Mouse (Mus musculus) regulatory T cell (primary cell): ENCODE results near the gene Nfat5.

ENCODE experiments used
- in situ Hi-C: fragments of 300-600 bp; cut with MboI, MseI; formaldehyde crosslinking; loops from one replicate; pipeline ENCODE4 v1.15.1; 2025; ENCODE audit warnings: high pct_unique_total_duplicates

Gene Nfat5

DNA sequence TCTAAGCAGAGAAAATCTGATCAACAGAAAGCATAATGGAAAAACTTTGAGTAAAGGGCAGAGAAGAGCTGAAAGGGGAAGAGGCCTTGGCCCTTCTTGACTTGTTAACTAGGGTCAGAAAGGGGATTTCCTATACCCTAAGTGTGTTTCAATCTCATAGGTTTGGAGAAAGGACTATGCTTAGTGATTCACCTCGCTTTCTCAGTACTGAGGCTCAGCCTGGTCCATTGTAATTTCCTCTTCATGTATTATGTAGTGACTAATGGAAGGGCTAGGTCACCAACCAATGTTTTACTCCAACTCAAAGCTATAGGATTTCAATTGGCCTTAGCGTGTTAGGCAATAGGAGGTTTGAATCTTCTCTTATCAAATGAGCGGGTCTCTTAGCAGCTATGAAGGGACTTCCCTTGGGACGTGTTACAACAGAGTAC is 2.1 kb upstream of the Nfat5 start:
- in situ Hi-C loops, result loop anchor here (5.0 kb wide), 1 partner anchor 34 kb away; no protein-coding TSS in a partner anchor

DNA sequence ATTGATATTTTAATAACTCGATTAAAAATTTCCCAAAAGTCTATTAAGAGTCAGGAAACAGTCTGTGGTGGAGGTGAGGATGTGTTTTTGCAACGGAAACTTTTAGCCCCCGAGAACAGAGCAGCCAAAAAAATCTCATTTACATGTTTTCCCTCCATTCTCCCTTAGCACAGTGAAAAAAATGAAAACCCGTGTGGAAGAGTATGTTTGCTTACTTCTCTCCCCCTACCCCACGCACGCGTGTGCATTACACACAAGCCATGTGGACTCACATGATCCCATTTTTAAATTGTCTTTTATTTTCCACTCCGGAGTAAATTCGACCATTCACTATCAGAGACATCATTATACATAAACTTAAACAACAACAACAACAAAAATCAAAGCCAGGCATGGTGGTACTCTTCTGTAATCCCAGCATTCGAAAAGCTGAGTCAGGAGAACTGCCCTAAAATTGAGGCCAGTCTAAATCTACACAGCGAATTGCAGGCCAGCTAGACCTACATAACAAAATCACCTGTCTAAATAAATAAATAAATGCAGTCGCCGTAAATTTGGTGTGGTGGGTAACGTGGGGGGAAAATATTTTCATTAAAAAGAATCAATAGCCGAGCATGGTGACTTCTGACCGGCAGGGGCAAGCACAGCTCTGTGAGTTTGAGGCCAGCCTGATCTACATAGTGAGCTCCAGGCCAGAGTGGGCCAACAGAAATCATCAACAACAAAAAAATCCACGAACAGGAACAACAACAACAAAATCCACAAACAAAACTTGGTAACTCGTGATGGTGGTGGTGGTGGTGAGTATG is 947 bp upstream of the Nfat5 start:
- in situ Hi-C loops, result loop anchor here (5.0 kb wide), 1 partner anchor 35 kb away; no protein-coding TSS in a partner anchor

DNA sequence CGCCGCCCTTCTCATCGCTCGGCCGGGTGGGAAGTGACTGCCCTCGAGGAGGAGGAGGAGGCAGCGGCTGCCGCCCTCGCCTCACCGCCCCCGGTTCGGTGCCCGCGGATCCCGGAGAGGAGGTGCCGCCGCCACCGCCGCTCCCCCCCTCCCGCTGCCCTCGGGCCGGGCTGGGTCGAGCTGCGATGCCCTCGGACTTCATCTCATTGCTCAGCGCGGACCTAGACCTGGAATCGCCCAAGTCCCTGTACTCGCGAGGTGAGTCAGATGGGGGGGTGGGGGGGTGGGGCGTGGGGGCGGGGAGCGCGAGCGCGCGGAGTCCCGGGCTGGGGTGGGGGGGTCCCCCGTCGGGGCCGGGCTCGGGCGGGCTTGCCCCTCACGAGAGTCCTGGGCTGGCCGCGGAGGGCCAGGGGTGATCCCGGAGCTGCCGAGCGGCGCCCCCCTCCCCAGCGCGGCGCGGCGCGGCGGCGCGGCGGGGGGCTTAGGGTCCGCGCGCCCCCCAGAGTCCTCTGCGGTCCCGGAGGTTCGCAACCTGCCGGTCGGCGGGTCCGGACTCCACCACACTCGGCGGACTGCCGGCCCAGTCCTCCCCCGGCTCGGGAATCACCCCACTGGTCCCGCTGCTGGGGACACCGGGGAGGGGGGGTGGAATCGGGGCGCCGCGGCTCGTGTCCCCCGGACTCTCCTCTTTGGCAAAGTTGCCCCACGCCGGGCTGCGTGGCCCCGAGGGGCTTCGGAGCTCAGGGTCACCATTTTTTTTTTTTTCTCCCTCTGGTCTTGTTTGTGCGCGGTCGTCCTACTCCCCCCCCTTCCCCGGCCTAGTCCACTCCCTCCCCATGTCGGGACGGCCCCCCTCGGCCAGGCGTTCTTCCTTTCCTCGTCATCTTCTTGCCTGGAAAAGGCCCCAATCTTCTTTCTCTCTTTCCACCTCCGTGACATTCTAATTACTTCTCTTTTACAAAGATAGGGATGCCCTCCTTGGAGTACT is 665 bp downstream of the Nfat5 start:
- in situ Hi-C loops, result loop anchor here (5.0 kb wide), 1 partner anchor 37 kb away; no protein-coding TSS in a partner anchor

DNA sequence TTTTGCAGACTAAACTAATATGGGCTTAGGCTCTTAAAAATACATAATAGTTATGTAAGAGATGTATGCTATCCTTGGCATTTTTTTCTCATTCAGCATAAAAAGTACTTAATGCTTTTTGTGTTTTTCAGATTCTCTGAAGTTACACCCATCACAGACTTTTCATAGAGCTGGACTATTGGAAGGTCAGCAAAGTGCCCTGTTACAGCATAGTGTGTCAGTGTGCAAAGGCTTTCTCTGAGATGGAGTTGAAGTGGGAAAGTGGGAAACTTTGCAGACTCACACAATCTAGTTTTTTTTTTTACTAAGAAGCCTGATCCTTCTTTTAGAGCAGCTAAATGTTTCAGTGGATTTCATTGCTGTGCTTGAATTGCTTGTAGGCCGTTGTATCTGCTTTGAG is 2.2 kb downstream of the Nfat5 start:
- in situ Hi-C loops, result no loop called here

DNA sequence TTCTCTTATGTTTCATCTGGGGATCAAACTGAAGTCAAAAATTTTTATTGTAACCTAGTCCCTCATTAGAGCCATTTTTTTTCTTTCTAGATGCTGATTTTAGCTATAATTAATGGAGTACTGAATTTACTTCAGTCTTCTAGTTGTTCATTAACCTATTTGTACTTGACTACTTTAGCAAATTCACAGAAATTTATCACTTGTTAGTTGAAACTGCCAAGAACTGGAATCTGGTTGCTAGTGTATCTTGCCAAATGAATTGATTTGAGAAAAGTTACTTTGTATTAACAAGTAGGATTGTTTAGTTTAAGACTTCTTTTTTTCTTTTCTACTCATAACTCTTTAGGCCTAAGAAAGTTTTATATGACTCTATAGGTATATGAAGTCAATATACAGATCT is 18.6 kb downstream of the Nfat5 start:
- in situ Hi-C loops, result no loop called here

DNA sequence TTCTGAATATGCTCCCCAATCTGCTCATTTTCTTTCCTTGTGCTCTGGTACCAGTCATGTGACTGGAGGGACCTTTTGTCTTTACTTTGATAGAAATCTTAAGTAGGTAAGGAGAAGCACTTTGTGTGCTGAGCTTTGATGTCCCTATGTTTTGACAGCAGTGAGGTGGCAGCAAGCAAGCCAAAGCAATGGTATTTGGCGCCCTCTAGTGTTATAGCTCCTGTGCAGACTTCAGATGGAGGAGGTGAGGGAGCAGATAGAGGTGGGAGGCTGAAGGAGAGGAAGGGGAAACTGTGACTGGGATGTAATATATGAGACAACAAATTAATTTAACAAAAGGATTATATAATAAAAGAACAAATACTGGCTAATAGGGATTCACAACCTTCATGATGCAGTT is 30.9 kb downstream of the Nfat5 start:
- in situ Hi-C loops, result loop anchor here (5.0 kb wide), 1 partner anchor 217 kb away; no protein-coding TSS in a partner anchor

DNA sequence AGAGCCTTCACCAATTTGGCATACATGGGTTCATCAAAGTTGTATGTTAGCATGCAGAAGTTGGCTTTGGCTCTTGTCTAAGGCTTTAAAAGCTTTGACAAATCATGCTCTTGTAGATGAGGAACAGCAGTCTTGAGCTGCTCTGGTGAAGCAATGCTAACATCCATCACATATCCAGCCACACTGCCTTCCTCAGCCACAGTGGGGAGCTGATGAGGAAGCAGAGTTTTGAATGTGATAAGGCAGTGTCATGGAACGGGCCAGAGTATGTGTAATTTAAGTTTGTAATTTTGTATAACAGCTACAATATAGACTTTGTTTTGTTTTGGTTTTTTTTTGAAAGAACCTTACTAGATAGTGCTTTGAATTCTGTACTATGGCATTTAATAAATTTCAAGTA is 36.3 kb downstream of the Nfat5 start:
- in situ Hi-C loops, result no loop called here

DNA sequence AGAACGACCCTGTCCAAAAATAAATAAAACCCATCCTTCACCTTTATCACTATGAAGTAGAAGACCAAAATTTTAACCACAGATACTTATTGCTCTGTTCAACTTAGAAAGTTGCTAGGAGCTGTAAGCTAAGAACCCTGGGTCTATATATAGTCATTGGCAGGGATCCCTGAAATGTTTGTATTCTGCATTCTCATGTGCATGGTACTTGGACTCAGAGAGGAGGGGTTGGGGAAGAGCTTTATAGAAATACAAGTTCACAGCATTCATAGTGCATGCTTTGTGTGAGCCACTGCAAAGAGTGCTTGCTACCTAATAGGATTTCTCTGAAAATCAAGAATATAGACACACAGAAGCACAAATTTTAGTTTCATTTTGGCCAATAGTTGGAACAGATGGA is 43.2 kb downstream of the Nfat5 start:
- in situ Hi-C loops, result no loop called here

DNA sequence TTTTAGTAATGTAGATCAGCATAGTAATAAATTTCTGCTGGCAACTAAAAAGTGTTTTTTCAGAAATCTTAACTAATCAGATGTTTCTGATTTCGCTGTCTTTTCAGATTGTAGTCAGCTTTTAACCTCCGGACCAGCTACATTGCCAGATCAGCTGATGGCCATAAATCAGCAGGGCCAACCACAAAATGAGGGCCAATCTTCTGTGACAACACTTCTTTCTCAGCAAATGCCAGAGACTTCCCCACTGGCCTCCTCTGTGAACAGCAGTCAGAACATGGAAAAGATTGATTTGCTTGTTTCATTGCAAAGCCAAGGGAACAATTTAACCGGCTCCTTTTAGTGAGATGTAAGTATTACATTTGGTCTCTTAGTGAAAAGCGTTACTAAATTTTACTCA is 77.0 kb downstream of the Nfat5 start:
- in situ Hi-C loops, result no loop called here

DNA sequence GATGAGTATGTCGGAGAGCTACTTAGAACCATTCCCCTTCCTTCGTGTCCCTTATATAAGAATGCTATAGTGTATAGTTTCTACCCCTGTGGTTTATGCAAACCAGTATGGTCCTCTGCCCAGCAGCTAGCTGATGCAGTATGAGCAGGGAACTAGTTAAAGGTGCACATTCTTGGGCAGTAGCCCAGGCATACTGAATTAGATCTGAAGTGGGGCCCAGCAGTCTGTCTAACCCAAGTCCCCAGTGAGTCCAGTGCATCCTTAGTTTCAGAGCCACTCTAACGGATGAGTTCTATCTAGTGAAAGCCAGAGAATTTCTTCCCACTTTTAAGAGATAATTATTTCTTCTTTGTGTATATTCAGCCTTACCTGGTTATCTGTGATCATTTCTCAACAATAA is 84.1 kb downstream of the Nfat5 start:
- in situ Hi-C loops, result no loop called here

DNA sequence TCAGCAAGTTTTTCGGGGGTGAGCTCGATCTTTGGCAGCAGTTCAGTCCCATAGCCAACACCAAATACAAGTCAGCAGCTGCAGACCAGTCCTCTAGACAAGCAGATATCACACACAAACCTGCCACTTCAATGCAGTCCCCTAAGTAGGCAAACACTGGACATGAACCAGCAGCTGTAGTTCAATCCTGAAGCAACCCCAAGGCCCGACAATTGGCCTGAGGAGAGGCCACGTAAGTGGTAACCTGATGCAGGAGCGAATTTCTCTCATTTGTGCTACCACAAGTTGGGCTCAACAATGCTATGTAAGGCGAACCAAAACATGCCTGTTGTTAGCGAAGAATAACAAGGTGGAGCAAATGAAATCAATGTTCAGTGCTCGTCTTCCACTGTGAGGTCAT is 87.5 kb downstream of the Nfat5 start:
- in situ Hi-C loops, result loop anchor here (10.0 kb wide), 1 partner anchor 1456 kb away; no protein-coding TSS in a partner anchor

DNA sequence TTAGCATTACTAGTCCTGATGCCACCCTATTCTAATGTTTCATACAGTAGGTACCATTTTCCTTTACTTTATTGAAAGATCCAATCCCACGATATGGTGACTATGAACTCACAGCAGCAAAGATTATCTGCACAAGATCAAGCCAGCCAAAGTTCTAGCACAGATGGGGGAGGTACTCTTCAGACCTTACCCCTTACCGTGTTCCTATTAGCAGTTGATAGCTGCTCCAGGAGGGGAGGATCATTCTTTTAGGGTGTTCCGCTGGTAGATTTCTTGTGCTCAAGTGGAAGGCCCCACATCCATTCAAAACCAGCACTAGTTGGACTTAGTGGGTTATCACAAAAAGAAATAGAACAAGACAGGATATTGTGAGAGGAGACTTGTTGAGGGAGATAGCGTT is 88.4 kb downstream of the Nfat5 start:
- in situ Hi-C loops, result loop anchor here (10.0 kb wide), 1 partner anchor 1457 kb away; no protein-coding TSS in a partner anchor

DNA sequence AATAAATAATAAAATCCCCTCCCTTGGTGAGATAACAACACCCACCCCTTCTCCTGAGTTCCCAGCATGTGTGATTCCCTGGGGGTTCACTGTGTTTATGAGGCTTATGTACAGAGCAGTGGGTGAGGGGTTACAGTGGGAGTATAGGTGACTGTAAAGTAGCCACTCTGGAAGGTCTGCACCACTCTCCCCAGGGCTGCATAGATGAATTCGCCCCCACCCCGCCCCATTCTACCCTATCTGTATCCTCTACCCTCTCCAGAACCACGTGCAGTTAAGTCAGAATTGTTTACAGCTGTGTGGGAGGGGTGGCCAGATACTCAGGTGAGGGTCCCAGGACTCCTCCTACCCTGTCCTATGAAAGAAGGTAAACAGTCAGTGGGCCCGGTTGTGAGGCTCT is 89.6 kb downstream of the Nfat5 start:
- in situ Hi-C loops, result loop anchor here (10.0 kb wide), 1 partner anchor 1458 kb away; no protein-coding TSS in a partner anchor

DNA sequence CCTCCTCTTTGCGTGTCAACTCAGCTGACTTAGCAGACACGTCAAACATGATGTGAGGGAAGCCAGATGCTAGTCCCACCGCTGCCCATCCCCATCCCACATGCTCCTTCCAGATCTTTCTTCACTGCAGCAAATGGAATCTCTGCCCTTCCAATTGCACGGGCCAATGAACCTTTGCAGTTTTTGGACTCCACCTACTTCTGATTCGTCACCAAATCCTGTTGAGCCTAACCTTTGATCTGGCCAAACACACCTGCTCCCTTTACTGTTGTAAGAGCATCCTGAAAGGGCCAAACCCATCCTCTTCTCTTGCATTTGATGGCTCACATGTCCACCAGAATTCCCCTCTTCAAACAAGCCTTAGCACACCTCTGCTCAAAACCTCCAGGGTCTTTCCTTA is 91.4 kb downstream of the Nfat5 start:
- in situ Hi-C loops, result loop anchor here (10.0 kb wide), 1 partner anchor 1460 kb away; no protein-coding TSS in a partner anchor

DNA sequence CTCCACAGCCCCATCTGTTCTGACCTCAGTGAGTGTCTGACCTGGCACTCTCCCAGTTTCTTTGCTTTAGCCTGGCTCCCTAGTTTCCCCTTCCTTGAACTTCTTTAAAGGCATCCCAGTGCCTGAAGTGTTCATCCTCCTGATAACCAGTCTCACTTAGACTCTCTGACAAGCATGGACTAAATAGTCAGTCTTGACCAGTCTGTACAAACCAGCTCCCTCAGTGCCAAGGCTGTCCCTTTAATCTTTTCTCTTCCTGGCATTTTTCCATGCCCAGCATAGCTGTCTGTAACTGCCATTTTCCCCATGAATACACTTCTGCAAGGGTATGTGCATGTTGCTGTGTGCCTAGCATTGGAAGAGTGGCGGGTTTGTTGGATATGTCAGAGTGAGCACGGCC is 91.8 kb downstream of the Nfat5 start:
- in situ Hi-C loops, result loop anchor here (10.0 kb wide), 1 partner anchor 1460 kb away; no protein-coding TSS in a partner anchor

DNA sequence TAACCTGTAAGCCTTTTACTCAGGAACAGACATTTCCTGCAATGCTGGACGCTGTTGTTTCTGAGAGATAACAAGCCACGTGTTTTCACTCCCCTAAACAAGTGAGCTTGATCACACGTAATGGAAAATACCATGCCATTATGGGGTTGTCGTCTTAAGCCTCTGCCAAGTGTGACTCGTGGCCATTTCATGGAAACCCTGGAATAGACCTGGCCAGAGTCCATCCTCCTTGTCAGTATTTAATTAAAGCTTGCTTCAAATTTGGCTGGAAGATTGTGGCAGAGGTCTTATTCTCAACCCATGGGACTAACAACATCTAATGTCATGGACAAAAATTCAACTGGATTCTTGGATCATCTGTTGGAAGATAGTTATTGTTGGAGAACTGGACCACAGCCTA is 92.9 kb downstream of the Nfat5 start:
- in situ Hi-C loops, result loop anchor here (10.0 kb wide), 1 partner anchor 1461 kb away; no protein-coding TSS in a partner anchor

DNA sequence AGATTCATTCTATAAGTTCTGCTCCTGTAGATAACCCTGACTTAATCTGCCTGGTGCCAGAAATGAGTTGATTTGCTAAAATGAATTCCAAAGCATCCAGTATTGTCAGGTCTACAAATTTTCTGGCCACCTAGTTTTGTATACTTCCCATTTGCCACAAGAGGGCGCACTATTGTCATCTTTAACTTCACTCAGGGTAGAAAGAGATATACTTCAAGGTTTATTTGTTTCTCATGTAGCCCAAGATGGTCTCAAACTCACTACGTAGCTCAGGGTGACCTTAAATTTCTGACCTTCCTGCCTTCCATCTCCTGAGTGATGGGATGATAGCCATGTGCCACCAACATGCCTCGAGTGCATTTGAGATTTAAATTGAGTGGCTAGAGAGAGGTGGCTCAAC is 93.4 kb downstream of the Nfat5 start:
- in situ Hi-C loops, result loop anchor here (10.0 kb wide), 1 partner anchor 1462 kb away; no protein-coding TSS in a partner anchor

DNA sequence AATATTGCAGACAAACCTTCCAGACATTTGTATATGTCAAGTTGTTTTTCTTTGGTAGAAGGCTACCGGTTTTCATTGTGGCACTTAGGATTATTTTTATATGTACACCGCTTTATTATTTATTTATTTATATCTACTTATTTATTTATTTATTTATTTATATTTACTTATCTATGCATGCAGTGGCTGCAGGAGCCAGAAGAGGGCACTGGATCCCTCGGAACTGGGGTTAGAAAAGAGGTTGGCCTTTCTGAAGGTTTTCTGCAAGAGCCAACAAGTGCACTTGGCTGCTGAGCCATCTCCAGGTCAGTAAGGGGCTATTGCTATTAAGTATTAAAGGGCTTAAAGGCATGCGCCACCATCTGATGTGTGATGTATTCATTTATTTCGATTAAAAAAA is 94.6 kb downstream of the Nfat5 start:
- in situ Hi-C loops, result loop anchor here (10.0 kb wide), 1 partner anchor 1463 kb away; no protein-coding TSS in a partner anchor

DNA sequence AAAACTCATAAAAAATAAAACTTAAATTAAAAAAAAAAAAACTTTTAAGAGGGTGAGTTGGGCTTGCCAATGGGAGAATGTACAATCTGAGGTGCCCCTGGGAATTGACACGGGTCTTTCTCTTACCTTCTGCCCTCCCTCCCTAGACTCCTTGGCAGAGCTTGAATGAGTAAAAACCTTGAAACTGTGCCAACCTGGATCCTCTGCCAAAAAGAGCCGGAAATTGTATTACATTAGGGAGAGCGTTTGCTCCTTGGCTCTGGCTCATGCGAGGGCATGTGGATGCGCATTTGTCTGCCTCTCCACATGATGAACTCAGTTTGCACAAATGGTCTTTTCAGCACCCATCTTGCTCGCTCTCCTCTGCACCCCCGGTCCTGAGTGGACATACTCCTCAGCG is 96.3 kb downstream of the Nfat5 start:
- in situ Hi-C loops, result loop anchor here (10.0 kb wide), 1 partner anchor 1465 kb away; no protein-coding TSS in a partner anchor

DNA sequence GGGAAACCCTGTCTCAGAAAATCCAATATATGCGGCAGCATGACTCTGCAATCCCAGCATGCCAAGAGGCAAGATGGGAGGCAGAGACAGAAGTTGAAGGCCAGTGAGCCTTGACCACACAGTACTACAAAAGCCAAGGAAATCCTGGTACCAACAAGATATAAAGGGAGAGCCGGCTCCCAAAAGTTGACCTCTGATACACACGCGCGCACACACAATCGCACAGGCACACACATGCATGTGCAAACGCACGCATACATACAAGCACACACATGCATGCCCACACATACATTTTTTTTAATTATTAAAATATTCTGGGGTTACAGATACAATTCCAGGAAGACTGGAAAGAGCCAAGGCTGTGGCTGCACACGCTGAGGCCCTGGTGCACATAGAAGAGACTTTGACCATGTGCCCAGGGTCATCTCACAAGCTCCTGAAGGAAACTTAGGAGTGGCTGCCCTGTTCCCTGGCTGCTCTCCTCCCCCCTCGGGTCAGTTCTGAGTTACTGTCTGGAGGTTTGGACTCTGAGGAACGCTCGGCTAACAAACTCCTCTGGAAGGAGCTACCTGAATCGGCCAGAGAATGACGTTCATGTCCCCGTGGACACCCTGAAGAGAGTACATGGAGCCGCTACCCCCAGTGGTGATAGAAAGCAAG is 97.3 kb downstream of the Nfat5 start:
- in situ Hi-C loops, result no loop called here

DNA sequence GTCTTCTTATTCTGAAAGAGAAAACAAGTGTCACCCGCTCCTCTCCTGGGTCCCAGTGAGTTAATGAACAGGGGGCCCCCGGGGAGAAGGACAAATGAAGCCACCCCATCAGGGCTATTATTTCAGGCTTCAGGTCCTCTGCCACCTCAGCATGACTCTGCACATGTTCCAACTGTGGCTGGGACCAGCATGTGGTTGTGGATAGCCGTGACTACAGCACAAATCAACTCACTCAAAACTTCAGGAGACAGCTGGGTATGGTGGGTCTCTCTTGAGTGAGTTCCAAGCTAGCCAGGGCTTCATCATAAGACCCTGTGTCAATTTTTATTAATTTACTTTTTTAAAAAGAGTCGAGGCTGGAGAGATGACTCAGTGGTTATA is 97.9 kb downstream of the Nfat5 start:
- in situ Hi-C loops, result no loop called here
